Mouse (Mus musculus) myocyte (in vitro differentiated cells): ENCODE data around the gene Myo18a. TPM values are rescaled to one million over a fixed set of nuclear protein-coding genes. Genes with fewer than 3 reads are reported as not detected.

ENCODE experiments used
- H3K27me3 ChIP-seq: one replicate; pipeline ENCODE4 v1.6.1; 2011; ENCODE audit not compliant: control insufficient read depth, insufficient read depth, insufficient read length
- H3K36me3 ChIP-seq: one replicate; pipeline ENCODE4 v1.6.1; 2011; ENCODE audit not compliant: control insufficient read depth, insufficient read depth
- H3K4me2 ChIP-seq: one replicate; pipeline ENCODE4 v1.6.1; 2011; ENCODE audit warnings: low read depth, control low read depth
- H3K4me3 ChIP-seq: one replicate; pipeline ENCODE4 v1.5.1; 2011; ENCODE audit warnings: mild to moderate bottlenecking, control low read depth, moderate library complexity
- H3K79me2 ChIP-seq: one replicate; pipeline ENCODE4 v1.6.1; 2011; ENCODE audit not compliant: control insufficient read depth, insufficient read depth
- H3ac ChIP-seq: one replicate; pipeline ENCODE4 v1.6.1; 2011; ENCODE audit not compliant: control insufficient read depth, insufficient read length
- CEBPB ChIP-seq: IDR thresholded peaks from 2 replicates; pipeline ENCODE4 v1.6.1; 2011; ENCODE audit warnings: mild to moderate bottlenecking, moderate library complexity; ENCODE audit not compliant: poor library complexity, insufficient read depth, severe bottlenecking
- E2F4 ChIP-seq: IDR thresholded peaks from one replicate; pipeline ENCODE4 v1.6.1; 2011; ENCODE audit warnings: mild to moderate bottlenecking, control low read depth, moderate library complexity; ENCODE audit not compliant: insufficient read depth
- MAX ChIP-seq: IDR thresholded peaks from one replicate; pipeline ENCODE4 v1.6.1; 2011; ENCODE audit warnings: low read depth, mild to moderate bottlenecking, control low read depth
- MYOD1 ChIP-seq, 3 experiments: IDR thresholded peaks; one replicate each; pipeline ENCODE4 v1.6.1; 2011; ENCODE audit warnings: control low read depth in 2 of 3, low read depth in 2 of 3, mild to moderate bottlenecking in 2 of 3, moderate library complexity in 1 of 3; ENCODE audit not compliant: insufficient read length in 2 of 3, control insufficient read depth in 1 of 3
- MYOG ChIP-seq, 3 experiments: IDR thresholded peaks; one replicate each; pipeline ENCODE4 v1.6.1; 2011; ENCODE audit warnings: control low read depth in 2 of 3, low read depth in 2 of 3, mild to moderate bottlenecking in 2 of 3; ENCODE audit not compliant: insufficient read length in 2 of 3, control insufficient read depth in 1 of 3, insufficient read depth in 1 of 3
- POLR2A ChIP-seq: IDR thresholded peaks from one replicate; pipeline ENCODE4 v1.6.1; 2011; ENCODE audit warnings: low read depth, mild to moderate bottlenecking, control low read depth, moderate library complexity; ENCODE audit not compliant: insufficient read length
- POLR2AphosphoS2 ChIP-seq: IDR thresholded peaks from one replicate; pipeline ENCODE4 v1.6.1; 2011; ENCODE audit warnings: low read depth, control low read depth; ENCODE audit not compliant: insufficient read length
- REST ChIP-seq: IDR thresholded peaks from one replicate; pipeline ENCODE4 v1.6.1; 2011; ENCODE audit warnings: mild to moderate bottlenecking, control low read depth, moderate library complexity; ENCODE audit not compliant: insufficient read depth, insufficient read length
- SRF ChIP-seq: IDR thresholded peaks from one replicate; pipeline ENCODE4 v1.6.1; 2011; ENCODE audit warnings: low read depth; ENCODE audit not compliant: control insufficient read depth, insufficient read length
- TCF12 ChIP-seq: IDR thresholded peaks from one replicate; pipeline ENCODE4 v1.6.1; 2011; ENCODE audit warnings: mild to moderate bottlenecking, control low read depth; ENCODE audit not compliant: poor library complexity, insufficient read depth, severe bottlenecking
- TCF3 ChIP-seq: IDR thresholded peaks from one replicate; pipeline ENCODE4 v1.6.1; 2011; ENCODE audit warnings: low read depth, control low read depth; ENCODE audit not compliant: insufficient read length
- USF1 ChIP-seq: IDR thresholded peaks from one replicate; pipeline ENCODE4 v1.6.1; 2011; ENCODE audit warnings: low read depth, mild to moderate bottlenecking, control low read depth, moderate library complexity
- polyA plus RNA-seq: library from polyadenylated mRNA; unstranded; fragments of >200 nt; fragmentation: generic; extraction: Trizol; gene quantifications from one replicate; pipeline ENCODE4 v1.2.1, GENCODE M21; 2012; ENCODE audit warnings: missing spikeins

Myo18a gene
- polyA plus RNA-seq, 1 experiment = 169 TPM

DNA sequence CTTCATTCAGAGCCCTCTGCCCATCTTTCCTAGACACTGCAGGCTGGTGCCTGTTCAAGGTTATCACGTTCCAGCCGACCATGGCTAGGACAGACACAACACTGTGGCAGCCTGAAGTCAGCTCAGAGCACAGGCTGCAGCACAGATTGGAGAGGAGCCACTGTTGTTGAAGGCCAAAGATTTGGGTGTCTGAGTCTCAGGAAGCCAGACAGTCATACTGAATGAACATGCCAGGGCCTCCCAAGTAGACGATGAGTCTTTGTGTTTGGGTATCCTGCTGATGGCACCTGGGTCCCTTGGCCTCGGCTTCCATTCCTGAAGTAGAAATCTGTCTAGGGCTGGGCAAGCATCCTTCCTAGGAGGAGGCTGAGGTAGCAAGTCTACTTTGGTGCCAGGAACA, 69.5 kb downstream of the Myo18a start:
- no peak overlapping the region for H3ac ChIP-seq

DNA sequence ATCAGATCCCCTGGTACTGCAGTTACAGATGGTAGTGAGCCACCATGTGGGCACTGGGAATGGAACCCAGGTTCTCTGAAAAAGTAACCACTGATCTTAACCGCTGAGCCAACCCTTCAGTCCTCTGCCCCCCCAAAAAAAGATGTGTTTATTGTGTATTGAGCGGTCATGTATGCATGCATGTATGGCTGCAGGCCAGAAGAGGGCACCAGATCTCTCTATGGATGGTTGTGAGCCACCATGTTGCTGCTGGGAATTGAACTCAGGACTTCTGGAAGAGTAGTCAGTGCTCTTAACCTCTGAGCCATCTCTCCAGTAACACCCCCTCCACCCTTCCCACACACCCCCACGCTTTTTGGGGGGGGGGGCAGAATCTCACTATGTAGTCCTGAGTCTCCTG, 72.1 kb downstream of the Myo18a start:
- Histone ChIP-seq H3K27me3 (no peaks in the 10 kb centered on the region), H3K36me3 (peaks cover 29% of the 10 kb centered on the region), H3K4me3 (no peak overlapping the region), H3K4me2 (no peak overlapping the region), H3K79me2 (no peaks in the 10 kb centered on the region), H3ac (no peak overlapping the region)
- no peak for TF ChIP-seq TCF3
- no peak for TF ChIP-seq CEBPB
- no peak for TF ChIP-seq POLR2A
- no peak for TF ChIP-seq E2F4
- TF ChIP-seq POLR2AphosphoS2 = no peak

More for the DNA sequence above, 69.5 kb downstream of the Myo18a start:
- Histone ChIP-seq H3K36me3 (peaks cover 37% of the 10 kb centered on the region), H3K4me2 (no peak overlapping the region), H3K27me3 (no peaks in the 10 kb centered on the region), H3K79me2 (no peaks in the 10 kb centered on the region), H3K4me3 (no peak overlapping the region)
- no peak for TF ChIP-seq REST
- no peak for TF ChIP-seq MAX
- no peak for TF ChIP-seq CEBPB
- no peak for TF ChIP-seq E2F4
- no peak for TF ChIP-seq TCF12
- TF ChIP-seq SRF = no peak
- no peak for TF ChIP-seq MYOG (IDR thresholded peaks at IDR 0.05; ENCODE audit: control insufficient read depth in 1 of 3, insufficient read depth in 1 of 3, insufficient read length in 2 of 3, low read depth in 2 of 3)
- TF ChIP-seq TCF3 = no peak
- no peak for TF ChIP-seq MYOD1 (IDR thresholded peaks at IDR 0.05; ENCODE audit: control insufficient read depth in 1 of 3, insufficient read length in 2 of 3, low read depth in 2 of 3)
- no peak for TF ChIP-seq POLR2A
- TF ChIP-seq USF1 = no peak
- no peak for TF ChIP-seq POLR2AphosphoS2

DNA sequence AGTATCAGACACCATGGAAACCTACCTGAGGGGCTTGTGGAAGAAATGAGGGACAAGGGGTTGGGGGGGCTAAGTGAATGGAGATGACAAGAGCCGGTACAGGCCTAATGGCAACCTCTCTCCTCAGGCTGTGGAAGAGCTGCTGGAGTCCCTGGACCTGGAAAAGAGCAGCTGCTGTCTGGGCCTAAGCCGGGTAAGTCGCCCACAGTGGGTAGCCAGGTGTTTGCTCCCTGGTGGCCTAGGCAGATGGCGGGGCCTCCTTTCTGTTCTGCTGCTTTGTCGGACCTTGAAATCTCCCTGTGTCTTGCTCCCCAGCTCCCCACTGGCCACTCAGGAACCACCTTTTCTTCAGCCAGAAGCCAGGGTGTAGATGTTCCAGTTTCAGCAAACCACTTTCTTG, 73.2 kb downstream of the Myo18a start:
- Histone ChIP-seq H3K4me2 (no peak overlapping the region), H3K36me3 (peaks cover 31% of the 10 kb centered on the region), H3K79me2 (no peaks in the 10 kb centered on the region), H3K27me3 (no peaks in the 10 kb centered on the region), H3K4me3 (no peak overlapping the region), H3ac (no peak overlapping the region)
- TF ChIP-seq MYOD1 (IDR thresholded peaks at IDR 0.05; ENCODE audit: control insufficient read depth in 1 of 3, insufficient read length in 2 of 3, low read depth in 2 of 3) (peak in 2 of 3 experiments; percentile 57 to 76), TCF3 (no peak), MYOG (IDR thresholded peaks at IDR 0.05; ENCODE audit: control insufficient read depth in 1 of 3, insufficient read depth in 1 of 3, insufficient read length in 2 of 3, low read depth in 2 of 3) (peak in 2 of 3 experiments; percentile 63 to 79), CEBPB (no peak), REST (no peak), TCF12 (no peak), MAX (no peak), POLR2A (no peak), POLR2AphosphoS2 (no peak)

DNA sequence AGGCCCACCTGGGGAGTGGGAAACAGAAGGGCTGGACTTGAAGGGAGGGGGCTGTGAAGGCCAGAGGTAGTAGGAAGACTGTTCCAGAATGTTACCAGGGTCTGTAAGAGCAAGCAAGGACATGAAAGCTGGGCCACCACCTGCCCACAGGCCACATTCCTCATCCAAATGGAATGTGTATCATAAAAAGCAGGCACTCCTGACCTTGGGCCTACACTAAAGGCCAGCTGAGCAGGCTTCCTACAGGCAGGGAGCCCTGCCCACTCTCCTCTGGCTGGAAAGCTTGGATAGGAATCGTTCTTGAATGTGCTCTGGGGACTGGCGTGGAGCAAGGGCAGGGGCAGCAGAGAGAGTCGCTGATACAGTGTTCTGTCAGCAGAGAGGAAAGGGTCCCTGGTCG, 73.7 kb downstream of the Myo18a start:
- Histone ChIP-seq H3K4me3 (no peak overlapping the region), H3ac (no peak overlapping the region), H3K4me2 (no peak overlapping the region), H3K27me3 (no peaks in the 10 kb centered on the region), H3K79me2 (no peaks in the 10 kb centered on the region), H3K36me3 (peaks cover 32% of the 10 kb centered on the region)
- peak in 2 of 3 experiments; percentile 64 to 74 for TF ChIP-seq MYOD1 (IDR thresholded peaks at IDR 0.05; ENCODE audit: control insufficient read depth in 1 of 3, insufficient read length in 2 of 3, low read depth in 2 of 3)
- no peak for TF ChIP-seq TCF3
- peak in 1 of 3 experiments; percentile 63 for TF ChIP-seq MYOG (IDR thresholded peaks at IDR 0.05; ENCODE audit: control insufficient read depth in 1 of 3, insufficient read depth in 1 of 3, insufficient read length in 2 of 3, low read depth in 2 of 3)
- no peak for TF ChIP-seq TCF12

DNA sequence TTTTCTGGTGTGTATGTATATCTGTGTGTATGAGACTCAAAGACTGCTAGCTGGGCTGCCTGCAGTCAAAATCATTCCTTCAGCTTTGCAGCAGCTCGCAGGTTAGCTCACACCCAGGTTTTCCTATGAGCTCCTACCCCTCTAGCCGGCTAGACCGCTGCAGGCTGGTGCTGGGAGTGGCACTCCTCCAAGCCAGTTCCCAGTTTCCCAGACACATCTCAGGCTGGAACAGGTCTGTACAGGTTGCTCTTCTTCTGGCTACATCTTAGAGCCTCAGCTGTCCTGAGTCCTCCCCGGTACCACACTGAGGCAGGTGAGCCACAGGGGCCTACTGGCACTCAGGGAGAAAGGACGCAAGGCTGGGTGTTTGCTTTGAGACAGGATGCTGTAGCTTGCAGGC, 74.8 kb downstream of the Myo18a start:
- Histone ChIP-seq H3K36me3 (peaks cover 30% of the 10 kb centered on the region), H3K4me2 (no peak overlapping the region), H3K79me2 (no peaks in the 10 kb centered on the region), H3K4me3 (no peak overlapping the region), H3K27me3 (no peaks in the 10 kb centered on the region), H3ac (no peak overlapping the region)
- TF ChIP-seq SRF (no peak), TCF3 (no peak), MAX (no peak), E2F4 (no peak), MYOG (IDR thresholded peaks at IDR 0.05; ENCODE audit: control insufficient read depth in 1 of 3, insufficient read depth in 1 of 3, insufficient read length in 2 of 3, low read depth in 2 of 3) (no peak), CEBPB (no peak), TCF12 (no peak), MYOD1 (IDR thresholded peaks at IDR 0.05; ENCODE audit: control insufficient read depth in 1 of 3, insufficient read length in 2 of 3, low read depth in 2 of 3) (no peak), POLR2AphosphoS2 (no peak), POLR2A (no peak), REST (no peak), USF1 (no peak)
